Mouse (Mus musculus): ENCODE measurements at regions not wholly inside any gene's neighbourhood (a gene's known extent, or its start where the extent isn't known, plus 50 kb on each side); places are given as distances from the start of the nearest gene placed in this dataset.
"Not testable (repeated sequence)": the region's sequence is repeated elsewhere in the genome, so short reads cannot be mapped to it uniquely, and the experiment has no call there.

DNA sequence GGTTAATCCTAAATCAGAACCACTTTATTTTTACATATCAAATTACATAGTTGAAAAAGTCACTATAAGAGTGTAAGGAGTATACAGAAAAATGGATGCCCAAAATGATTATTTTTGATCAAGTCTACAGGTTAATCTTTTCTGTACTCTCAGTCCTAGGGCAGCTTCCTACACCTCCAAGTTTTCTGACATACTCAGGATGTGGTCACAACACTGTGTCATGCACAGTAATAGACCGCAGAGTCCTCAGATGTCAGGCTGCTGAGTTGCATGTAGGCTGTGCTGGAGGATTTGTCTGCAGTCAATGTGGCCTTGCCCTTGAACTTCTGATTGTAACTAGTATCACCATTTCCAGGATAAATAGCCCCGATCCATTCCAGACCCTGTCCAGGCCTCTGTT, 925.1 kb downstream of the Adam6a start:
- no peak overlapping the region for H3K27ac ChIP-seq
- no peaks in the 10 kb centered on the region for H3K27me3 ChIP-seq
- 91% methylated on average over 2 of the region's 2 CpGs for WGBS
- H3K4me2 ChIP-seq: no peak overlapping the region
- no peak overlapping the region for H3K4me3 ChIP-seq
- H3K36me3 ChIP-seq (ENCODE audit: poor library complexity, severe bottlenecking): no peaks in the 10 kb centered on the region
- H3K4me1 ChIP-seq: no peaks in the 10 kb centered on the region
- no peak overlapping the region for H3K9ac ChIP-seq
- no peak for ATAC-seq
- peaks cover 16% of the 10 kb centered on the region; the same call in 1 of the 2 replicates for H3K9me3 ChIP-seq (replicated peaks)

DNA sequence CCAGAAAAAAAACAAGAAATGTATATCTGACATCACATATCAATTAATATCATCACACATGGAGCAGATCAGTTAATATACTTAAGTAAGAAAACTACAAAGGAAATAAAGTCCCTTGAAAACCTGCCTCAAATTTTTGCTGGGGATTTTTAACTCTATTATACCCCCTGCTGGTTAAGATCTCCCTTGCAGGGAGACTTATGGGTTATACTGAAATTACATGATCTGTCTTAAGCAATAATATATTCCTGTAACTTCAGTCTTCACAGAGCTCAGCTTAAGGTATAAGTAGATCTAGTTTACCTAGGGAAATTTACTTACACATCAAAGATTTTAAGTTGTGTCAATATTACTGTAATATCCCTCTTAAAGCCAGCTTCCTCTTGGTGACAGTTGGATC, 929.0 kb downstream of the Adam6a start:
- H3K27me3 ChIP-seq; H3K9ac ChIP-seq; H3K4me2 ChIP-seq; H3K27ac ChIP-seq; H3K4me1 ChIP-seq; ATAC-seq; H3K4me3 ChIP-seq; H3K36me3 ChIP-seq (ENCODE audit: poor library complexity, severe bottlenecking): not testable (repeated sequence)
- peaks cover 26% of the 10 kb centered on the region for H3K9me3 ChIP-seq (replicated peaks)

GRCm38 (mm10) chr12:114478741-114479140, 935.0 kb downstream of the Adam6a start:
- Histone ChIP-seq H3K9me3 (replicated peaks) (peaks cover 31% of the 10 kb centered on the region), H3K4me3 (no peak overlapping the region), H3K4me2 (no peak overlapping the region), H3K4me1 (no peaks in the 10 kb centered on the region), H3K36me3 (ENCODE audit: poor library complexity, severe bottlenecking) (no peaks in the 10 kb centered on the region), H3K27ac (no peak overlapping the region), H3K27me3 (no peaks in the 10 kb centered on the region), H3K9ac (no peak overlapping the region)
- ATAC-seq: no peak
- 85% methylated on average over 3 of the region's 3 CpGs for WGBS

DNA sequence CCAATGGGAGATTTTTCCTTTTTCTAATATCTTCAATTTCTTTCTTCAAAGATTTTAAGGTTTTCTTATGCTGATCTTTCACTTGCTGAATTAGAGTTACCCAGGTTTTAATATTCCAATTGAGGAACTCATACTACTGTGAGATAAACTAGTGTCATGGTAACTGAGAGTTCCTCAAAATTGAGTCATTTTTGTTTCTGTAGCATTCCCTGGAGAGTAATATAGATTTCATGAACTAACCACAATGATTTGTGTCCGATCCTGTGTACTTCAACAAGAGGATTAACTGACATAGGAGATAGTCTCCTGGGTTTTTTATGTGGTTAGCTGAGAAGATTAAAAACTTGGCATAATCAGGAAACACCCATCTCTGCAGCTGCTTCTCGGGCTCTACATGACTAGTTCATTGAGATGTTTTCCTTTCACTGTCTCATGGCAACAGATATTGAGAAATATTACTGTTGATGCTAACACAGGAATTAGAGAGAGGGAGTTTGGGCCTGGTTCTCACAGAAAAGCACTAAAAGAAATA, 949.9 kb downstream of the Adam6a start:
- not testable (repeated sequence) for H3K4me3 ChIP-seq; H3K9me3 ChIP-seq (replicated peaks); H3K27ac ChIP-seq; ATAC-seq; H3K27me3 ChIP-seq; H3K36me3 ChIP-seq (ENCODE audit: poor library complexity, severe bottlenecking); H3K9ac ChIP-seq; H3K4me1 ChIP-seq; H3K4me2 ChIP-seq
- 69% methylated on average over 2 of the region's 2 CpGs for WGBS

DNA sequence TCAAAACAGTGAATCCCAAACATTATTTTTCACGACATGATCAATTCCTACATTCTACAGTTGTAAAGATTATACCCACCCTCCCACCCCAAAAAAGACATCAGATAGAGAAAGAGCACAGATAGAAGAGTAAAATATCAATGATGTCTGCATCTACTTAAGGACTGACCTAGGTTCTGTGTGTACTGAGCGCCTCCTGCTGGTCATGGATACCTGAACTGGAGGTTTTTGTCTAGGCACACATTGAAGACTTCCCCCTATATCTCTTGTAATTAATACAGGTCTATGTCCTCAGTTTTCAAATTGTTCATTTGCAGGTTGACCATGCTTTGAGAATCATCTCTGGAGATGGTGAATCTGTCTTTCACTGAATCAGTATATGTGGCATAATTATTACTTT, 952.0 kb downstream of the Adam6a start:
- Histone ChIP-seq H3K27ac (no peak overlapping the region), H3K36me3 (ENCODE audit: poor library complexity, severe bottlenecking) (no peaks in the 10 kb centered on the region), H3K4me2 (no peak overlapping the region), H3K27me3 (no peaks in the 10 kb centered on the region), H3K9me3 (replicated peaks) (peaks cover 8% of the 10 kb centered on the region), H3K9ac (no peak overlapping the region), H3K4me3 (no peak overlapping the region), H3K4me1 (no peaks in the 10 kb centered on the region)
- 41% methylated on average over 2 of the region's 2 CpGs for WGBS
- ATAC-seq: no peak

DNA sequence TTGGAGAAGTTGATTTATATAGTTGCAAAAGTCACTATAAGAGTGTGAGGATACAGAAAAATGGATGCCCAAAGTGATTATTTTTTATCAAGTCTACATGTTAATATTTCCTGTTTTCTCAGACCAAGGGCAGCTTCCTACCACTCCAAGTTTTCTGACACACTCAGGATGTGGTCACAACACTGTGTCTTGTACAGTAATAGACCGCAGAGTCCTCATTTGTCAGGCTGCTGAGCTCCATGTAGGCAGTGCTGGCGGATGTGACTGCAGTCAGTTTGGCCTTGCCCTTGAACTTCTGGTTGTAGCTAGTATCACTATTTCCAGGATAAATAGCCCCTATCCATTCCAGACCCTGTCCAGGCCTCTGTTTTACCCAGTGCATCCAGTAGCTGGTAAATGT, 969.4 kb downstream of the Adam6a start:
- Histone ChIP-seq H3K4me3 (no peak overlapping the region), H3K4me2 (no peak overlapping the region), H3K27ac (no peak overlapping the region), H3K9me3 (replicated peaks) (peaks cover 18% of the 10 kb centered on the region), H3K9ac (no peak overlapping the region), H3K27me3 (no peaks in the 10 kb centered on the region), H3K36me3 (ENCODE audit: poor library complexity, severe bottlenecking) (no peaks in the 10 kb centered on the region), H3K4me1 (no peaks in the 10 kb centered on the region)
- ATAC-seq: no peak
- WGBS: 91% methylated on average over 2 of the region's 2 CpGs

GRCm38 (mm10) chr12:114542094-114542493, 998.4 kb downstream of the Adam6a start:
- 46% methylated on average over 1 of the region's 1 CpGs for WGBS
- not testable (repeated sequence) for H3K9ac ChIP-seq; H3K36me3 ChIP-seq (ENCODE audit: poor library complexity, severe bottlenecking); H3K27me3 ChIP-seq; H3K9me3 ChIP-seq (replicated peaks); H3K27ac ChIP-seq; H3K4me3 ChIP-seq; H3K4me1 ChIP-seq; H3K4me2 ChIP-seq; ATAC-seq

GRCm38 (mm10) chr12:114544931-114545330, 1001.2 kb downstream of the Adam6a start:
- H3K36me3 ChIP-seq (ENCODE audit: poor library complexity, severe bottlenecking); H3K4me1 ChIP-seq; H3K4me3 ChIP-seq; H3K27me3 ChIP-seq; H3K9ac ChIP-seq; ATAC-seq; H3K27ac ChIP-seq; H3K4me2 ChIP-seq: not testable (repeated sequence)
- WGBS: 69% methylated on average over 1 of the region's 1 CpGs
- peaks cover 29% of the 10 kb centered on the region for H3K9me3 ChIP-seq (replicated peaks)

DNA sequence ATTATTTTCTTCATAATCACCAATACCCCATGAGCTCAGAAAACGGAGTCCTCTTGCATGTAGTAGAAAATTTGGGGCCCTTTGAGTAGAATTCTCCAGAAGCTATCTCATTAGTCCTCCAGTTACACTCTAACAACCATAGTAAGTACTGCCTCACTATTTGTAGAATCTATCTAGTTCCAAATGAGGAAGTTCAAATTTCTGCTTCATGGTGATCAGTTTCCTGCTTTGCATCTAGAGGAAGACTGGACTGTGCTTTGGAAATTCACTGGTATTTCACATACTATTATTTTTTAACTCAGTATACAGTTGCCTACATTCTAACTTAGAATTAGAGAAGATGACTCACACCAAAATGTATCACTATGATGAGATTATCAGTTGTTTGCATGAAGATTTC, 1018.7 kb downstream of the Adam6a start:
- Histone ChIP-seq H3K27me3 (no peaks in the 10 kb centered on the region), H3K4me3 (no peak overlapping the region), H3K27ac (no peak overlapping the region), H3K4me2 (no peak overlapping the region), H3K36me3 (ENCODE audit: poor library complexity, severe bottlenecking) (no peaks in the 10 kb centered on the region), H3K9ac (no peak overlapping the region), H3K4me1 (no peaks in the 10 kb centered on the region), H3K9me3 (replicated peaks) (peaks cover 29% of the 10 kb centered on the region)
- no peak for ATAC-seq
- 70% methylated on average over 1 of the region's 1 CpGs for WGBS

DNA sequence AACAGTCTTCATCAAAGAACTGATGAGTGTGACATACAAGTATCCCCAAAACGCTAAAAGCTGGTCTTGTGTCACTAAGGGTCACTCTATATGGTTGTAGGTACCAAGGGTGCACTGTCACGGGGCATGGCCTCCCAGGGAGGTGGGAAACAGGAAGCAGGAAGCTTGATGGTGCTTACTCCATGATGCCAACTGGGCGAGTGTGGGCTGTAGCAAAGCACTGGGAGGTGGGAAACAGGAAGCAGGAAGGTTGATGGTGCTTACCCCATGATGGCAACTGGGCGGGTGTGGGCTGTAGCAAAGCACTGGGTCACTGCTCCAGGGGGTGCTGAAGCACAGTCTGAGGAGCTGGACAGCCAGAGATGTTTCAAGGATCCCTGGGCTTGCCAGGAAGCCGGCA, 1019.3 kb downstream of the Adam6a start:
- no peaks in the 10 kb centered on the region for H3K4me1 ChIP-seq
- H3K27me3 ChIP-seq: no peaks in the 10 kb centered on the region
- no peak overlapping the region for H3K4me3 ChIP-seq
- H3K27ac ChIP-seq: no peak overlapping the region
- no peak for ATAC-seq
- H3K4me2 ChIP-seq: no peak overlapping the region
- 68% methylated on average over 5 of the region's 5 CpGs for WGBS
- H3K36me3 ChIP-seq (ENCODE audit: poor library complexity, severe bottlenecking): no peaks in the 10 kb centered on the region
- H3K9me3 ChIP-seq (replicated peaks): peaks cover 29% of the 10 kb centered on the region
- no peak overlapping the region for H3K9ac ChIP-seq

- no peaks in the 10 kb centered on the region for H3K27me3 ChIP-seq
- 52% methylated on average over 1 of the region's 1 CpGs for WGBS
- H3K4me2 ChIP-seq: no peak overlapping the region
- no peaks in the 10 kb centered on the region for H3K36me3 ChIP-seq (ENCODE audit: poor library complexity, severe bottlenecking)
- H3K4me1 ChIP-seq: no peaks in the 10 kb centered on the region
- H3K4me3 ChIP-seq: no peak overlapping the region
- H3K9me3 ChIP-seq (replicated peaks): peaks cover 29% of the 10 kb centered on the region
- ATAC-seq: no peak
- H3K27ac ChIP-seq: no peak overlapping the region
- no peak overlapping the region for H3K9ac ChIP-seq
Measured at GRCm38 (mm10) chr12:114563683-114564082, 1020.0 kb downstream of the Adam6a start.

GRCm38 (mm10) chr12:114564329-114564728, 1020.6 kb downstream of the Adam6a start:
- no peak for ATAC-seq
- H3K4me1 ChIP-seq: no peaks in the 10 kb centered on the region
- H3K9me3 ChIP-seq (replicated peaks): peaks cover 29% of the 10 kb centered on the region
- no peak overlapping the region for H3K9ac ChIP-seq
- 65% methylated on average over 2 of the region's 2 CpGs for WGBS
- no peak overlapping the region for H3K4me2 ChIP-seq
- H3K27me3 ChIP-seq: no peaks in the 10 kb centered on the region
- H3K4me3 ChIP-seq: no peak overlapping the region
- H3K36me3 ChIP-seq (ENCODE audit: poor library complexity, severe bottlenecking): no peaks in the 10 kb centered on the region
- H3K27ac ChIP-seq: no peak overlapping the region

DNA sequence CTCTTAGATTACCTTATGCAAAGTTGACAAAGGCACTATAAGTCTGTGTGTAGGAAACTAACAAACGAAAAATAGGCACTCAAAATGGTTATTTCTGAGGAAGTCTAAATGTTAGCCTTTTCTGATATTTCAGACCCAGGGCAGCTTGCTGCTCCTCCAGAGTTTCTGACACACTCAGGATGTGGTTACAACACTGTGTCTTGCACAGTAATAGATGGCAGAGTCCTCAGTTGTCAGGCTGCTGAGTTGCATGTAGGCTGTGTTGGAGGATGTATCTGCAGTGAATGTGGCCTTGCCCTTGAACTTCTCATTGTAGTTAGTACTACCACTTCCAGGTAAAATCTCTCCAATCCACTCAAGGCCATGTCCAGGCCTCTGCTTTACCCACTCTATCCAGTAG, 1039.7 kb downstream of the Adam6a start:
- WGBS: 64% methylated on average over 1 of the region's 1 CpGs
- no peaks in the 10 kb centered on the region for H3K4me1 ChIP-seq
- H3K36me3 ChIP-seq (ENCODE audit: poor library complexity, severe bottlenecking): no peaks in the 10 kb centered on the region
- H3K4me3 ChIP-seq: no peak overlapping the region
- peaks cover 37% of the 10 kb centered on the region for H3K9me3 ChIP-seq (replicated peaks)
- no peak overlapping the region for H3K27ac ChIP-seq
- no peak overlapping the region for H3K9ac ChIP-seq
- H3K4me2 ChIP-seq: no peak overlapping the region
- ATAC-seq: no peak
- H3K27me3 ChIP-seq: no peaks in the 10 kb centered on the region

Measured in forebrain, embryonic 13.5 days (tissue).